Mouse (Mus musculus) erythroblast, embryonic 14.5 days (primary cell): ENCODE data around the gene Entpd7. TPM values are rescaled to one million over a fixed set of nuclear protein-coding genes. Genes with fewer than 3 reads are reported as not detected.

Experiments
- H3K27me3 ChIP-seq: 2 replicates; pipeline ENCODE4 v1.6.1; 2012; ENCODE audit warnings: inconsistent platforms; ENCODE audit not compliant: control insufficient read depth
- H3K36me3 ChIP-seq: 2 replicates; pipeline ENCODE4 v1.6.1; 2012; ENCODE audit warnings: mild to moderate bottlenecking, inconsistent platforms; ENCODE audit not compliant: control insufficient read depth
- H3K4me1 ChIP-seq: 2 replicates; pipeline ENCODE4 v1.6.1; 2012; ENCODE audit warnings: inconsistent platforms; ENCODE audit not compliant: control insufficient read depth
- H3K4me3 ChIP-seq: replicated peaks from 2 replicates; pipeline ENCODE3; 2012; ENCODE audit warnings: moderate library complexity, mild to moderate bottlenecking, inconsistent platforms
- H3K9me3 ChIP-seq: 2 replicates; pipeline ENCODE4 v1.6.1; 2012; ENCODE audit warnings: low read length, inconsistent platforms, mixed read lengths; ENCODE audit not compliant: control insufficient read depth
- GATA1 ChIP-seq: IDR thresholded peaks from 2 replicates; pipeline ENCODE4 v1.6.1; 2012; ENCODE audit warnings: low read length, inconsistent platforms, mixed read lengths
- TAL1 ChIP-seq: IDR thresholded peaks from 3 replicates; pipeline ENCODE4 v1.6.1; 2012; ENCODE audit warnings: low read length, inconsistent platforms, mixed read lengths
- polyA plus RNA-seq: library from polyadenylated mRNA; stranded (reverse); fragments of >175 nt; gene quantifications from 2 replicates; pipeline ENCODE4 v1.2.3, GENCODE M21; 2012

Gene Entpd7
- polyA plus RNA-seq, 1 experiment = 0.04 TPM

DNA sequence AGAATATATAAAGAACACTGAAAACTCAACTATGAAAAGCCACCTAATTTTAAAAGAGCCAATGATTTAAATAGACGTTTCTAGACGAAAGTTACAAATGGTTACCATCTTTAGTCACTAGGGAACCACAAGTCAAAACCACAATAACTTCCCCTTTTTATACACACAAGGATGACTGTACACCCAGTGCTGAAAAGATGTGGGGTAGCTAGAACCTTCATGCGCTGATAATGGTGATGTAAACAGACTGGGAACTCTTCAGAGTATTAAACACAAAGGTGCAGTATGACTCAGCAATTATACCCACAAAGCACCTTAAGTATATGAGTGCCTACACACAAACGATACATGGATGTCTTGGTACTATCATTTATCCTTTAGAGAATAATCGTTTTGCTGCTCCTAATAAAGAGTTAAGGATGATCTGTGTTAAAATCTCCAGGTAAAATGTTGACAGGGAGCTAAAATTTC, 82.1 kb downstream of the Entpd7 start:
- no peak overlapping the region for H3K4me3 ChIP-seq
- H3K36me3 ChIP-seq = peaks cover 4% of the 10 kb centered on the region
- H3K4me1 ChIP-seq = no peaks in the 10 kb centered on the region; the same call in 1 of the 2 replicates
- H3K9me3 ChIP-seq = no peaks in the 10 kb centered on the region
- H3K27me3 ChIP-seq = no peaks in the 10 kb centered on the region
- TF ChIP-seq TAL1 (no peak), GATA1 (no peak)

DNA sequence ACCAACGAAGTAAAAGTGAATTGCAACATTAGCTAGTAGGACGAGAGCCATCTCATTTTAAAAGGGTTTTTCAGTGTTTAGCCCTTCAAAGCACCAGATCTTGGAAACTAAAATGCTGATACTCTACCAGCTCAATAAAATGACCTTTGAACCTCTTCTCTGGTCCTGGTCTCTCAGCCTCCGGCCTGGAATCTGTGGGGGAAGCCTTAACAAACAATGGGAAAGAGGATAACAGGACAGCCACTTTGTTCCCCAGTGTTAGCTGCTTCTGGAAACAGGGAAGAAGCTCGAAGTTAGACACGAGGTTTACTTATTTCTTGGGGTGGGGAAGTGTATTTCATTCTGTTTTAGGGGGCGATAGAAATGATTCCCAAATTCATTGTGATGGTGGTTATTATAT, 82.8 kb downstream of the Entpd7 start:
- Histone ChIP-seq H3K4me1 (no peaks in the 10 kb centered on the region; the same call in 1 of the 2 replicates), H3K4me3 (no peak overlapping the region), H3K9me3 (no peaks in the 10 kb centered on the region), H3K27me3 (no peaks in the 10 kb centered on the region), H3K36me3 (peaks cover 4% of the 10 kb centered on the region)
- TF ChIP-seq TAL1 (no peak), GATA1 (no peak)

DNA sequence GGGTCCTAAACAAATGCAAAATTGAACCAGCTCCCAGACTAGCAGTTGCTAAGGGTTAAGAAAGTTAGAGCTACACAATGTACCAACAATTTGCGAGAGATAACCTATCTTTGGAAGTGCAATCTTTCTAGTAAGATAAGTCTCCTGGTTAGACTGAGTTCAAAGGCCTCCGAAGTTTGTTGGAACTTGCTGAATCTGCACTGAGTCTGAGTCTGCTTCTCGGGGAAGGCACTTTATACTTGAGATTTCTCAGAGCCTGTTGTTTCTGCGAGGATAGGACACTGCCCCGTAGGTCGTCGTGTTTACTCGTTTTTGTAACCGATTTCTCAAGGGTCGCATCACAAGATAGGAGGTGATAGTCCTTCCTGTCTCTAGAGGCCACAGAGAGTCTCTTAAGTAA, 86.0 kb downstream of the Entpd7 start:
- Histone ChIP-seq H3K4me3 (no peak overlapping the region), H3K9me3 (no peaks in the 10 kb centered on the region), H3K27me3 (no peaks in the 10 kb centered on the region), H3K4me1 (no peaks in the 10 kb centered on the region; the same call in 1 of the 2 replicates), H3K36me3 (no peaks in the 10 kb centered on the region)
- TF ChIP-seq GATA1 (no peak), TAL1 (no peak)

DNA sequence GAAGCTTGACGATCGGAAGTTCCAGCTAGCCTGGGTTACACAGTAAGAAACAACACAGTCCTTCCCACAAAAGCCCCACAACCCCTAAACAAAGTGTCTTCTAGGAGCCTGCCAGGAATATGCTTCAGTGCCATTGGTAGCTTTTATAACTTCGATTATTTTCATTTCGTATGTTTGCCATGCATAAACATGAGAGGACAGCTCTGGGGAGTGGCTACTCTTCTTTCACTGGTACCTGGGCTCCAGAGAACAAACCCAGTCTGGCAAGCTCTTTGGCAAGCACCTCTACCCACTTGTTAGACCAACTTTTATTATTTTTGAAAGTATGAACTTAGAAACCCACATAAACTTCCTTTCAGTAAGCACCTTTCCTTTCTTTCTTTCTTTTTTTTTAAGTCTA, 87.1 kb downstream of the Entpd7 start:
- Histone ChIP-seq H3K9me3 (no peaks in the 10 kb centered on the region), H3K4me3 (no peak overlapping the region), H3K27me3 (no peaks in the 10 kb centered on the region), H3K36me3 (no peaks in the 10 kb centered on the region), H3K4me1 (no peaks in the 10 kb centered on the region; the same call in 1 of the 2 replicates)
- TF ChIP-seq GATA1 = no peak
- TF ChIP-seq TAL1 = no peak

DNA sequence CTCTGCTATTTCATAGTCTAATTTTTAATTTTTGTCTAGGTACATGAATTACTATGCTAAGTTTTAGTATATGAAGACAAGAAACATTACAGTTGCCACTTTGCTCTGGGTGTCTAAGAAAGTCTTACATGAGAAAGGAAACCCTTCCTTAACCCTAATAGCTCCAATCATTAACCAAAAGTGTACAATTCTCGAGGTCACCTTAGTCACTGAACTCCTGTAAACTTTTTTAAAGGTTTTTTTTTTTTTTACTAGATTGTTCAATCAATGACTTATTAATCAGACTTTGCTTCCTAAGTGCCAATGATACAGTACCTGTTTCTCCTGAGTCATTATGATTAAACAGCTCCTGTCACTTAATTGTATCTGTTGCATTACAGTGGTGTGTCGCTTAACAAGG, 87.8 kb downstream of the Entpd7 start:
- Histone ChIP-seq H3K4me3 (no peak overlapping the region), H3K4me1 (no peaks in the 10 kb centered on the region), H3K27me3 (no peaks in the 10 kb centered on the region), H3K36me3 (no peaks in the 10 kb centered on the region), H3K9me3 (no peaks in the 10 kb centered on the region)
- no peak for TF ChIP-seq GATA1
- no peak for TF ChIP-seq TAL1

DNA sequence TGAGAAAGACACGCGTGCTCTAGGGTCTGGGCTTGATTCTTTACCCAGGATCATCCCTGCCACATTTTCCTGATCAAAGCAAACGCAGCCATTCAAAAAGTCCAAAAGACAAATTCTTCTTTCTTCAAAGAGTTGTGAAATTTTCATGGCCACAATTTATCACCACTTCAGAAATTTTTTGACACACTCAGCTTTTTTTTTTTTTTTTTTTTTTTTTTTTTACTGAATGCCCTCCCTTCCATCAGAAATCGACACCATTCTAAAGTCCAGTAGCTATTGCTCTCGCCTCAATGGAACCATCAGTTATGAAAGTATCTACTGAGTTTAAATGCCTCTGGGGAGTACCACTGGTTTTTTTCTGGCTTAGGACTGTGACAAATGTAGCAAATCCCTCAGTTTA, 90.9 kb downstream of the Entpd7 start:
- Histone ChIP-seq H3K4me1 (no peaks in the 10 kb centered on the region), H3K36me3 (no peaks in the 10 kb centered on the region), H3K4me3 (no peak overlapping the region), H3K9me3 (no peaks in the 10 kb centered on the region), H3K27me3 (no peaks in the 10 kb centered on the region)
- TF ChIP-seq TAL1 = no peak
- TF ChIP-seq GATA1 = no peak

DNA sequence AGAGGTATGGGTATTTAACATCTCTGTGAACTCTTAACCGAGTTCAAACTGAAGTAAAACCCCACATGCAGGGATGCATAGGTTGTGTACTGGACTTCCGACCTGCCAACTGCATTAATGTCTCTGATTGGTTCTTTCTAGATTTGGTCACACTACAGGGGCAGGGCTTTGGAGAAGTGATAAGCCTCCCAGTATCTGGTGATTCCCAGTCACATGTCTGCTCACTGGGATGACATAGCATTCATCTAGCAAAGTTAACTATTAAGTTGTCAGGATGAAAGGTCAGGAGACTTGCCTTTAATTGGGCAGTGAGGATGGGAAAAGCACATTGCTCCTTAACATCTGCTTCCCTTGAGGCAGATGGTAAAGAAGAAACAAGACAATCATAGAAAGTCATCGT, 92.5 kb downstream of the Entpd7 start, which contains the start of gene Abcc2:
Gene Abcc2, plus strand, starts transcription at position 213 of the 400 bp plus-strand sequence.
- peak within 1 kb of the TSS; percentile 43 for H3K4me3 ChIP-seq

More for the DNA sequence above, 92.5 kb downstream of the Entpd7 start, which contains the start of gene Abcc2:
- no peak for TF ChIP-seq TAL1
- TF ChIP-seq GATA1 = no peak
- H3K4me1 ChIP-seq = no peaks in the 10 kb centered on the region
- no peaks in the 10 kb centered on the region for H3K9me3 ChIP-seq
- no peaks in the 10 kb centered on the region for H3K36me3 ChIP-seq
- H3K27me3 ChIP-seq = no peaks in the 10 kb centered on the region

Other genes with a start within 250 kb of the Entpd7 start
- 0.02 TPM in 1 of 2 replicates, not detected in the other for gene Cnnm1, start 249.2 kb upstream of the Entpd7 start, polyA plus RNA-seq
- gene Got1, start 165.1 kb upstream of the Entpd7 start, polyA plus RNA-seq = 0.14 and 0.20 TPM in 2 replicates
- gene Nkx2-3, start 77.3 kb upstream of the Entpd7 start, polyA plus RNA-seq = not detected in 2 replicates
- gene Slc25a28, start 14.8 kb upstream of the Entpd7 start, polyA plus RNA-seq = 3.1 and 4.6 TPM in 2 replicates
- 0.05 and 0.15 TPM in 2 replicates for gene Cutc, start 63.3 kb downstream of the Entpd7 start, polyA plus RNA-seq
- gene Cox15, start 63.3 kb downstream of the Entpd7 start, polyA plus RNA-seq = 0.16 and 0.39 TPM in 2 replicates
- gene Abcc2, start 92.5 kb downstream of the Entpd7 start, polyA plus RNA-seq = 0.01 TPM in 1 of 2 replicates, not detected in the other